Mouse (Mus musculus) kidney, postnatal 0 days (tissue): ENCODE data around the gene E130114P18Rik. TPM values are rescaled to one million over a fixed set of nuclear protein-coding genes. Genes with fewer than 3 reads are reported as not detected.

Source experiments
- ATAC-seq: fragments of 200-750 bp; cut with Nextera tagmentation; replicated peaks from 2 replicates; pipeline ENCODE4 v1.8.0; 2017; ENCODE audit warnings: low read depth, moderate number of reproducible peaks, moderate TSS enrichment, moderate library complexity; ENCODE audit not compliant: low FRiP score
- DNase-seq: peaks from one replicate; pipeline ENCODE4 v3.0.0-alpha.2; 2016; ENCODE audit warnings: low spot score
- H3K27ac ChIP-seq: fragments of 300-500 bp; sonication (generic); 2 replicates; pipeline ENCODE4 v1.5.1; 2014; ENCODE audit warnings: mild to moderate bottlenecking
- H3K27me3 ChIP-seq: fragments of 300-500 bp; sonication (generic); 2 replicates; pipeline ENCODE4 v1.6.1; 2014; ENCODE audit warnings: low read length, mixed read lengths; ENCODE audit not compliant: insufficient read depth
- H3K36me3 ChIP-seq: fragments of 300-500 bp; sonication (generic); 2 replicates; pipeline ENCODE4 v1.6.1; 2014; ENCODE audit warnings: low read length, mixed read lengths; ENCODE audit not compliant: insufficient read depth
- H3K4me1 ChIP-seq: fragments of 300-500 bp; sonication (generic); replicated peaks from 2 replicates; pipeline ENCODE4 v1.6.1; 2014; ENCODE audit warnings: antibody characterized with exemption, low read length, mixed read lengths; ENCODE audit not compliant: insufficient read depth
- H3K4me2 ChIP-seq: fragments of 300-500 bp; sonication (generic); 2 replicates; pipeline ENCODE4 v1.6.1; 2014; ENCODE audit warnings: mild to moderate bottlenecking, low read length, moderate library complexity, mixed read lengths
- H3K4me3 ChIP-seq: fragments of 300-500 bp; sonication (generic); replicated peaks from 2 replicates; pipeline ENCODE4 v1.5.1; 2014; ENCODE audit warnings: low read depth, low read length
- H3K9ac ChIP-seq: fragments of 300-500 bp; sonication (generic); 2 replicates; pipeline ENCODE4 v1.6.1; 2014; ENCODE audit warnings: low read depth, low read length
- H3K9me3 ChIP-seq: fragments of 300-500 bp; sonication (generic); replicated peaks from 2 replicates; pipeline ENCODE4 v1.6.1; 2016; ENCODE audit warnings: low read length, inconsistent platforms, mixed read lengths
- CTCF ChIP-seq: IDR thresholded peaks from 2 replicates; pipeline ENCODE4 v1.5.1; 2016; ENCODE audit warnings: antibody characterized with exemption, low read depth, mild to moderate bottlenecking, moderate library complexity
- WGBS: fragments of 180-500 bp; shearing (Covaris S2); extraction: QIAGEN DNeasy Blood & Tissue Kit; methylation state at CpG from one replicate; pipeline ENCODE4 v1.1.7; 2014; 5-methylcytosine and 5-hydroxymethylcytosine counted together
- polyA plus RNA-seq: library from polyadenylated mRNA; unstranded; fragments of >200 nt; fragmentation: Nextera tagmentation; extraction: Ambion mirVana; gene quantifications from 2 replicates; pipeline ENCODE4 v1.2.1, GENCODE M21; 2015

The E130114P18Rik gene
- polyA plus RNA-seq, 1 experiment from 2014 or later: 0.38 TPM

DNA sequence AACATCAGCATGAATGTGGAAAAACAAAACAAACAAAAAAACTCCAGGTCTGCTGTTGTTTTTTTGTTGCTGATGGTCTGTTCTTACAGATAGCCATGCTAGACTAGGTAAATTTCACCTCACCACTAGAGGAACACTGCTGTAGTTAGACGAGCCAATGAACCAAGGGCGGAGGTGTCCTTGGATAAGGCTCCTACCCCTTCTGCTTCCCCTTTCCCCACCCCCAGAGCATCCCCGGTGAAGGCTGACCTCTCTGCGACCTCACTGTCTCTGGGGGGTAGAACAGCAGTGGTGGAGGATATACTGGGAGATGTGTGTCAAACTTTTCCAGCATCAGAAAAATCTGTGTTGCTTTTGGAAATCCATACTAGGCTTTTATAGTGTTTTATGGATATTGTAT, 13.3 kb downstream of the E130114P18Rik start:
- Histone ChIP-seq H3K4me3 (no peak overlapping the region), H3K9me3 (no peaks in the 10 kb centered on the region), H3K4me2 (no peak overlapping the region), H3K4me1 (no peaks in the 10 kb centered on the region), H3K27ac (no peak overlapping the region), H3K36me3 (no peaks in the 10 kb centered on the region), H3K27me3 (0 out of 2 replicates have a peak, but pooled peaks cover 3% of the 10 kb centered on the region), H3K9ac (no peak overlapping the region)
- no peak for DNase-seq
- TF ChIP-seq CTCF: no peak
- 30% methylated on average over 4 of the region's 4 CpGs for WGBS
- no peak for ATAC-seq

DNA sequence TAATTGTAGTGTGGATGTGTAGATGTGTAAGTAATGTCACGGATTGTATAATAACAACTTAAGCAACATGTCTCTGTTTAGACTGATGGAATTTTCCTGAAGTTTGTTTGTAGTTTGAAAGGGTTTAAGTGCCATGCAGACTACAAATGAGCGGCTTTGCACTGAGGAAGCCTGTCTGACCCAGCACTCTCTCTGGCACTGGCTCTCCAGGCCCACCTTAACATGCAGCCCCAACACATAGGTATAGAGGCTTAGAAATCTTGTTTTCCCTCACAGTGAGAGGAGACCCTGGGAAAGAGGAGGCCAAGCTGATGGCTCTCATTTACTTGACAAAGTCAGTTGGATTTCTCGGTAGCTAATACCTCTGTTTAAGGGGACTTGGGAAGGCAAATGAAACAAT, 19.2 kb downstream of the E130114P18Rik start:
- H3K4me3 ChIP-seq: peak overlapping the region; percentile 50
- peaks cover 8% of the 10 kb centered on the region; the same call in 1 of the 2 replicates for H3K4me1 ChIP-seq
- no peaks in the 10 kb centered on the region for H3K9me3 ChIP-seq
- ATAC-seq (no peak), DNase-seq (no peak)
- H3K27ac ChIP-seq: peak overlapping the region; percentile 77; the same call in 1 of the 2 replicates
- no peak for TF ChIP-seq CTCF
- no peak overlapping the region for H3K9ac ChIP-seq
- H3K4me2 ChIP-seq: peak overlapping the region; percentile 81
- H3K27me3 ChIP-seq: peaks cover 16% of the 10 kb centered on the region; the same call in 1 of the 2 replicates
- WGBS: 48% methylated on average over 3 of the region's 3 CpGs
- no peaks in the 10 kb centered on the region for H3K36me3 ChIP-seq

DNA sequence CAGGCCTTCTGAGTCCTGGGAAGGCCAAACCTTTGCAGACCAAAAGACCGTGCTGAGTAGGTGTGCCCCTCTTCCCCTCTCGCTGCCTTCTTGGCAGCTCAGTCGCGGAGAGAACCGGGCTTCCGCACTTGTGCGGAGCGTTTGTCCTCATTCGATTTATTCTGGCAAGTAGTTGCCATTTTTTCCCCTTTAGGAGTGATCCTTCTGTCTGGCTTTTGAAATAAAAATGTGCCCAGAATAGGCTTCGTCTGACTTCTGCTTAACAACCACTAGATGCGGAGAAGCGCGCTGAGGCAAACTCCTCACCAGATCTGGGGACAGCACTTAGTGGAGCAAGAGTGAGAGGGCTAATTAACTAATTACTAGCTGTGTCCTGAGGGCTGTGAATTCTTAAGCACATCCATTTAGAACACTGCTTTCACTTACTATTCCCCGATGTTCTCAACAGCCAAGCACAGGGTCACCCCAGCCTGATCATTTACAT, 19.9 kb downstream of the E130114P18Rik start:
- Histone ChIP-seq H3K9ac (peak overlapping the region; percentile 59), H3K36me3 (no peaks in the 10 kb centered on the region), H3K27ac (peak overlapping the region; percentile 77), H3K9me3 (no peaks in the 10 kb centered on the region), H3K4me3 (peak overlapping the region; percentile 50), H3K4me1 (peaks cover 8% of the 10 kb centered on the region; the same call in 1 of the 2 replicates), H3K4me2 (peak overlapping the region; percentile 81), H3K27me3 (peaks cover 19% of the 10 kb centered on the region; the same call in 1 of the 2 replicates)
- under 1% methylated on average over 14 of the region's 14 CpGs for WGBS
- TF ChIP-seq CTCF: peak; percentile 6; the same call in 1 of the 2 replicates
- peak; percentile 77 for DNase-seq
- ATAC-seq: 0 out of 2 replicates have a peak, but pooled peaks have one; percentile 50

GRCm38 (mm10) chr4:97757207-97757977, 20.5 kb downstream of the E130114P18Rik start:
- H3K9me3 ChIP-seq: no peaks in the 10 kb centered on the region
- H3K27me3 ChIP-seq: peaks cover 21% of the 10 kb centered on the region; the same call in 1 of the 2 replicates
- peak overlapping the region; percentile 77 for H3K27ac ChIP-seq
- under 1% methylated on average over 38 of the region's 38 CpGs for WGBS
- peaks cover 11% of the 10 kb centered on the region; the same call in 1 of the 2 replicates for H3K4me1 ChIP-seq
- H3K36me3 ChIP-seq: no peaks in the 10 kb centered on the region
- peak; percentile 74 for ATAC-seq
- peak overlapping the region; percentile 50 for H3K4me3 ChIP-seq
- TF ChIP-seq CTCF: no peak
- H3K9ac ChIP-seq: peak overlapping the region; percentile 59
- peak; percentile 84 for DNase-seq
- peak overlapping the region; percentile 81 for H3K4me2 ChIP-seq

- no peak for ATAC-seq
- 23% methylated on average over 12 of the region's 12 CpGs for WGBS
- H3K27me3 ChIP-seq: peaks cover 18% of the 10 kb centered on the region; the same call in 1 of the 2 replicates
- TF ChIP-seq CTCF: no peak
- H3K4me3 ChIP-seq: no peak overlapping the region
- no peak overlapping the region for H3K27ac ChIP-seq
- no peaks in the 10 kb centered on the region for H3K36me3 ChIP-seq
- H3K9ac ChIP-seq: no peak overlapping the region
- DNase-seq: peak; percentile 56
- H3K4me2 ChIP-seq: no peak overlapping the region
- H3K4me1 ChIP-seq: peaks cover 15% of the 10 kb centered on the region; the same call in 1 of the 2 replicates
- H3K9me3 ChIP-seq: no peaks in the 10 kb centered on the region
Measured at GRCm38 (mm10) chr4:97754241-97754640, 23.6 kb downstream of the E130114P18Rik start.

DNA sequence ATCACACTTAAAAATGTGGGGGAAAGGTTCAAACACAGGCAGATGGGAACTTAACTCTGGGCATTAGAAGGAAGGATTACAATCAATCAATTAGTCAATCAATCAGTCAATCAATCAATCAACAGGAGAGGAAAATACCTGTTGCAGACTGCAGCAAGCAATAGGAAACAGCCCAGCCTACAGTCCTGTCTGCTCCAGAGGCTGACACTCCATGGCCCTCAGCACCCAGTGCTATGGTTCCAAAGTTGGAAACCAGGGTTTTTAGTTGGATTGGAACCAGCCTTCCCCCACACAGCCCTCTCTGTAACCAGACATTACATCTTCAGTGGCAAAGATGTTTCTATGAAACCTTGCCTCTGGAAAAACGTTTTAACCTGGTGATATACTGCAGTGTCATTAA, 24.4 kb downstream of the E130114P18Rik start:
- ATAC-seq: no peak
- WGBS: 27% methylated on average over 1 of the region's 1 CpGs

More for the DNA sequence above, 24.4 kb downstream of the E130114P18Rik start:
- H3K27me3 ChIP-seq: peaks cover 16% of the 10 kb centered on the region; the same call in 1 of the 2 replicates
- no peaks in the 10 kb centered on the region for H3K36me3 ChIP-seq
- H3K9me3 ChIP-seq: no peaks in the 10 kb centered on the region
- H3K9ac ChIP-seq: no peak overlapping the region
- no peak overlapping the region for H3K4me2 ChIP-seq
- H3K4me3 ChIP-seq: no peak overlapping the region
- DNase-seq: no peak
- H3K4me1 ChIP-seq: peaks cover 12% of the 10 kb centered on the region; the same call in 1 of the 2 replicates
- no peak for TF ChIP-seq CTCF
- no peak overlapping the region for H3K27ac ChIP-seq
